Mouse (Mus musculus): ENCODE measurements around the gene 1700029H14Rik. TPM values are rescaled to one million over a fixed set of nuclear protein-coding genes. Genes with fewer than 3 reads are reported as not detected.

Gene 1700029H14Rik
- polyA plus RNA-seq, 1 experiment from 2014 or later: not detected

- in situ Hi-C loops (cut with MboI; ENCODE audit: low pct_unique_long_range_greater_than_20kb): no loop called here
- ATAC-seq: no peak
- no peak for TF ChIP-seq CTCF (IDR thresholded peaks at IDR 0.05)
- DNase-seq (ENCODE audit: low read depth, low spot score): no peak
- CTCF ChIA-PET: no interaction called here
- no peaks in the 10 kb centered on the region for H3K27me3 ChIP-seq
- POLR2A ChIA-PET: interaction anchor here (0.6 kb wide), 1 partner anchor 10 kb away, joined by 3 read pairs; no protein-coding TSS in a partner anchor
These were observed 54.9 kb downstream of the 1700029H14Rik start for GRCm38 (mm10) chr8:13507284-13507937.

GRCm38 (mm10) chr8:13506849-13507248 lies 55.4 kb downstream of the 1700029H14Rik start:
- DNase-seq (ENCODE audit: low read depth, low spot score): peak; percentile 78
- ATAC-seq: peak; percentile 45

GRCm38 (mm10) chr8:13504894-13505674 lies 57.2 kb downstream of the 1700029H14Rik start:
- CTCF ChIA-PET: no interaction called here
- POLR2A ChIA-PET: interaction anchor here (0.6 kb wide), 1 partner anchor 19 kb away, joined by 3 read pairs; no protein-coding TSS in a partner anchor
- no peak for DNase-seq (ENCODE audit: low read depth, low spot score)

More at GRCm38 (mm10) chr8:13506849-13507248, 55.4 kb downstream of the 1700029H14Rik start:
- ChIA-PET POLR2A (interaction anchor here (0.6 to 1.0 kb wide), 2 partner anchors 10 to 29 kb away, joined by 3 read pairs; no protein-coding TSS in a partner anchor), CTCF (no interaction called here)
- TF ChIP-seq CTCF (IDR thresholded peaks at IDR 0.05): no peak
- no peaks in the 10 kb centered on the region for H3K27me3 ChIP-seq
- in situ Hi-C loops (cut with MboI; ENCODE audit: low pct_unique_long_range_greater_than_20kb): no loop called here

GRCm38 (mm10) chr8:13503936-13504606 lies 58.2 kb downstream of the 1700029H14Rik start:
- DNase-seq (ENCODE audit: low read depth, low spot score): no peak
- CTCF ChIA-PET: interaction anchor here (1.0 to 2.2 kb wide), 3 partner anchors 9 to 45 kb away, joined by 3 to 11 read pairs (median 4); no protein-coding TSS in a partner anchor
- TF ChIP-seq CTCF (IDR thresholded peaks at IDR 0.05): peak; percentile 16
- ATAC-seq: peak; percentile 51
- POLR2A ChIA-PET: interaction anchor here (0.9 kb wide), 1 partner anchor 12 kb away, joined by 6 read pairs; no protein-coding TSS in a partner anchor
- in situ Hi-C loops (cut with MboI; ENCODE audit: low pct_unique_long_range_greater_than_20kb): no loop called here
- no peaks in the 10 kb centered on the region for H3K27me3 ChIP-seq

More at GRCm38 (mm10) chr8:13504894-13505674, 57.2 kb downstream of the 1700029H14Rik start:
- no peak for ATAC-seq
- TF ChIP-seq CTCF (IDR thresholded peaks at IDR 0.05): no peak
- no peaks in the 10 kb centered on the region for H3K27me3 ChIP-seq
- in situ Hi-C loops (cut with MboI; ENCODE audit: low pct_unique_long_range_greater_than_20kb): no loop called here

GRCm38 (mm10) chr8:13501221-13501620 lies 61.0 kb downstream of the 1700029H14Rik start:
- ChIA-PET POLR2A (no interaction called here), CTCF (no interaction called here)
- no peak for TF ChIP-seq CTCF (IDR thresholded peaks at IDR 0.05)
- DNase-seq (ENCODE audit: low read depth, low spot score) (no peak), ATAC-seq (no peak)
- in situ Hi-C loops (cut with MboI; ENCODE audit: low pct_unique_long_range_greater_than_20kb): no loop called here
- H3K27me3 ChIP-seq: no peaks in the 10 kb centered on the region

Other genes with a start within 250 kb of the 1700029H14Rik start
- gene Tfdp1, start 223.7 kb downstream of the 1700029H14Rik start, polyA plus RNA-seq (2021): 169 TPM
- not detected for gene Atp4b, start 165.6 kb downstream of the 1700029H14Rik start, polyA plus RNA-seq (2021)
- not detected for gene Grk1, start 157.4 kb downstream of the 1700029H14Rik start, polyA plus RNA-seq (2021)
- 0.08 TPM for gene Tmem255b, start 127.3 kb downstream of the 1700029H14Rik start, polyA plus RNA-seq (2021)
- 101 TPM for gene Gas6, start 68.0 kb downstream of the 1700029H14Rik start, polyA plus RNA-seq (2021)
- gene Rasa3, start 115.1 kb upstream of the 1700029H14Rik start, polyA plus RNA-seq (2021): 28.1 TPM
- not detected for gene Cfap97d2, start 143.4 kb upstream of the 1700029H14Rik start, polyA plus RNA-seq (2021)
- 88.2 TPM for gene Cdc16, start 195.2 kb upstream of the 1700029H14Rik start, polyA plus RNA-seq (2021)
- gene Upf3a, start 223.2 kb upstream of the 1700029H14Rik start, polyA plus RNA-seq (2021): 36.4 TPM